Mouse (Mus musculus): ENCODE measurements around the gene Ip6k2.

DNA sequence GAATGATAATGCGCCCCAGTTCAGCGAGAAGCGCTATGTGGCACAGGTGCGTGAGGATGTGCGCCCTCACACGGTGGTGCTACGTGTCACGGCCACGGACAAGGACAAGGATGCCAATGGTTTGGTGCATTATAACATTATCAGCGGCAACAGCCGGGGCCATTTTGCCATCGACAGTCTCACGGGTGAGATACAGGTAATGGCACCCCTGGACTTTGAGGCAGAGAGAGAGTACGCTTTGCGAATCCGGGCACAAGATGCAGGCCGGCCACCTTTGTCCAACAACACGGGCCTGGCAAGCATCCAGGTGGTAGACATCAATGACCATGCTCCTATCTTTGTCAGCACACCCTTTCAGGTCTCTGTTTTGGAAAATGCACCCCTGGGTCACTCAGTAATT, 44.3 kb downstream of the Ip6k2 start:
- TF ChIP-seq CTCF (IDR thresholded peaks at IDR 0.05 in 2 of 3, conservative IDR thresholded peaks at IDR 0.05 in 1 of 3; ENCODE audit: control insufficient read depth in 1 of 3, insufficient read depth in 1 of 3, low read depth in 2 of 3, low read length in 3 of 3, poor library complexity in 1 of 3, severe bottlenecking in 1 of 3) (no peak), POLR2A (IDR thresholded peaks at IDR 0.05; ENCODE audit: control insufficient read depth in 1 of 2, insufficient read depth in 1 of 2, low read depth in 1 of 2, low read length in 2 of 2, poor library complexity in 1 of 2) (no peak), CHD1 (IDR thresholded peaks at IDR 0.05; ENCODE audit: low read depth, low read length) (no peak), ZKSCAN1 (IDR thresholded peaks at IDR 0.05; ENCODE audit: low read depth, low read length) (no peak), HCFC1 (IDR thresholded peaks at IDR 0.05; ENCODE audit: low read depth, low read length) (no peak), EP300 (IDR thresholded peaks at IDR 0.05; ENCODE audit: low read depth in 1 of 2, low read length in 2 of 2) (no peak), SMC3 (IDR thresholded peaks at IDR 0.05; ENCODE audit: low read depth, low read length) (no peak), ZNF384 (IDR thresholded peaks at IDR 0.05; ENCODE audit: low read depth, low read length) (no peak), MYC (IDR thresholded peaks at IDR 0.05; ENCODE audit: low read depth, low read length) (no peak), MEF2A (IDR thresholded peaks at IDR 0.05; ENCODE audit: extremely low read depth, insufficient replicate concordance, low read depth, low read length, poor library complexity, severe bottlenecking) (no peak)
